Mouse (Mus musculus) gastrocnemius, adult 2 months (tissue): Measurements from ENCODE around the gene Dhrs4. TPM values are rescaled to one million over a fixed set of nuclear protein-coding genes. Genes with fewer than 3 reads are reported as not detected.

ENCODE experiments used
- DNase-seq: peaks from one replicate; pipeline ENCODE4 v3.0.0; 2022
- H3K27ac ChIP-seq: fragments of 200-600 bp; 2 replicates; pipeline ENCODE4 v1.8.1; 2022; ENCODE audit warnings: mild to moderate bottlenecking
- H3K4me3 ChIP-seq: fragments of 200-600 bp; 2 replicates; pipeline ENCODE4 v1.8.1; 2022; ENCODE audit warnings: mild to moderate bottlenecking, moderate library complexity
- CTCF ChIP-seq: fragments of 200-600 bp; IDR thresholded peaks from 2 replicates; pipeline ENCODE4 v1.8.1; 2022; ENCODE audit warnings: antibody characterized with exemption, mild to moderate bottlenecking, moderate library complexity
- intact Hi-C: fragments of 180-260 bp; cut with DNase I; formaldehyde crosslinking; loops from one replicate; pipeline ENCODE4 v1.15.1; 2025
- total RNA-seq, 2 experiments: library from RNA; stranded (reverse); gene quantifications; 2 replicates each; pipeline ENCODE4 v1.2.3; 2021

Gene Dhrs4
- total RNA-seq, 2 experiments from 2014 or later, result 28.4 to 68.7 TPM

DNA sequence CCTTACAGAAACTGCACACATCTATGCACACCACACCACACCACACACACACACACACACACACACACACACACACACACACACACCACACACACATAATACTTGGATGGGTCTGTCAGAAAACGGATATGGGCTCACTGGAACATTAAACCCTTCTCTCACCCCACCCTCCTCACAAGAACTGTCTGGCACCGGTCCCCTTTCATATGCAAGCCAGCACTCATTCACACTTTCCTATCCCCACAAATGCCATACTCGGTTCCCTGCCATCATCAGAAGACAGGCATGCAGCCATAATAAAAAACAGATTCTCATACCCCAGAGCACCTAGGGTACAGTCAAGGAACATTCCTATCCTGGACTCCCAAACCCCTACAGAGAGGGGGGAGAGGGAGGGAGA is 13.5 kb downstream of the Dhrs4 start:
- no peak for TF ChIP-seq CTCF
- no peak overlapping the region for H3K27ac ChIP-seq
- intact Hi-C loops, result loop anchor here (10.0 kb wide), 1 partner anchor 253 kb away; the partner anchor contains the start of genes Dhrs1 and Nop9
- DNase-seq, result no peak
- no peak overlapping the region for H3K4me3 ChIP-seq

- DNase-seq, result no peak
- Histone ChIP-seq H3K4me3 (no peak overlapping the region), H3K27ac (no peak overlapping the region)
- TF ChIP-seq CTCF, result no peak
- intact Hi-C loops, result loop anchor here (2.0 to 10.0 kb wide), 5 partner anchors 31 to 249 kb away; partner anchors contain the start of genes Dhrs1, Irf9 and Nop9
Measured at GRCm38 (mm10) chr14:55495509-55496240, 17.1 kb downstream of the Dhrs4 start.

DNA sequence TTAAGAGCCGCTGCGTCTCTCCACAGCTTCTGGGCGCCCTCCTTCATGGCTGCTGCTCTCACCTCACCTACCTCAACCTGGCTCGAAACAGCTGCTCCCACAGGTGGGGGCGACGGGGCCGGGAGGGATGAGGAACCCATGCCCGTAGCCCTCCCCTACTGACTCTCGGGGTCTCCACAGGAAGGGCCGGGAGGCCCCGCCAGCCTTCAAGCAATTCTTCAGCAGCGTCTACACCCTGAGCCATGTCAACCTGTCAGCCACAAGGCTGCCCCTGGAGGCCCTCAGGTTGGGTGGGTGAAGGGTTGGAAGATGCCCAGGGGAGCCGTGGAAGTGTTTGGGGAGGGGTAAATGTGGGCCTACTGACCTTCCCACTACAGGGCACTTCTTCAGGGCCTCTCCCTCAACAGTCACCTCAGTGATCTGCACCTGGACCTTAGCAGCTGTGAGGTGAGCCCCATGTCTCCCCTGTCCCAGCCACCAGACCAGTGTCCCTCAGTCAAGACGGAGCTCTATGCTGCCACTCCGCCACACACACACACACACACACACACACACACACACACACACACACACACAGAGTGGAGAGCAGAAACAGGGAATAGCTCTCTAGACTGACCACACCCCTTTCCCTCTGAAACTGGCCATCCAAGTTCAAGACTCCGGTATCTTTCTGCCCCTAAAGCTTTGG is 18.3 kb downstream of the Dhrs4 start:
- no peak overlapping the region for H3K4me3 ChIP-seq
- no peak for DNase-seq
- intact Hi-C loops, result loop anchor here (2.0 to 10.0 kb wide), 5 partner anchors 30 to 248 kb away; partner anchors contain the start of genes Dhrs1, Irf9 and Nop9
- no peak for TF ChIP-seq CTCF
- no peak overlapping the region for H3K27ac ChIP-seq

DNA sequence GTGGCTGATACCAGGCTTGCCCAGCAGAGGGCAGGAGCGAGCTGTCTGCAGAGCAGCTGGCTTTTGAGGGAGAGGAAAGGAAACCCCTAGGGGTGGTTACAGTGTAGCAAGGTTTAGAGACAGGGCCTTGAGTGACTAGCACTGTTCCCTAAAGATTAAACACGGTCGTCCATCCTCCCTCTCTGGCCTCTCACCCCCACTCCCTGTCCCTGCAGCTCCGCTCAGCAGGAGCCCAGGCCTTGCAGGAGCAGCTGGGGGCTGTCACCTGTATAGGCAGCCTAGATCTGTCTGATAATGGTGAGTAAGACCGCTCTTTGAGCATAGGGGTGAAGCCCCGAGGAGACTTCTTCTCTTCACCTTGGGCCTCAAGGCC is 18.9 kb downstream of the Dhrs4 start:
- DNase-seq, result peak; percentile 87
- H3K27ac ChIP-seq, result no peak overlapping the region
- H3K4me3 ChIP-seq, result no peak overlapping the region; the same call in 1 of the 2 replicates
- TF ChIP-seq CTCF, result peak; percentile 97
- intact Hi-C loops, result loop anchor here (2.0 to 10.0 kb wide), 5 partner anchors 29 to 247 kb away; partner anchors contain the start of genes Dhrs1, Irf9 and Nop9

DNA sequence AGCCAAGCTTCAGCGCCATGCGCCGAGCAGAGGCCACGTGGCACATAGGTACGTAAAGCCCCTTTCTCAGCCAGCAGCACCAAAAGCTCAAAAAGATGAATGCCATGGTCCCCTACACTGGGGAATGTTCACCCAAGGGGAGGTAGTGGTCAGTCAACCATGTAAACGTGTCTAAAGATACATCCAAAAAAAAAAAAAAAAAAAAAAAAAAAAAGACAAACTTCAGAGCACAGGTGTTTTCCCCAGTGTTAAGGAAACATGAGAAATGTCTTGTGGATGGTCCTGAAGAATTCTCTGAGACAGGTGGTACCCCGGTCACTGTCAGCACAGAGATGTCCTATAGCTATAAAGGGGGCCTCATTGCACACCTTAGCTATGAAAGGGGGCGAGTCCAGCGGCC is 27.1 kb downstream of the Dhrs4 start:
- no peak for TF ChIP-seq CTCF
- intact Hi-C loops, result no loop called here
- Histone ChIP-seq H3K27ac (no peak overlapping the region), H3K4me3 (no peak overlapping the region)
- DNase-seq, result no peak

DNA sequence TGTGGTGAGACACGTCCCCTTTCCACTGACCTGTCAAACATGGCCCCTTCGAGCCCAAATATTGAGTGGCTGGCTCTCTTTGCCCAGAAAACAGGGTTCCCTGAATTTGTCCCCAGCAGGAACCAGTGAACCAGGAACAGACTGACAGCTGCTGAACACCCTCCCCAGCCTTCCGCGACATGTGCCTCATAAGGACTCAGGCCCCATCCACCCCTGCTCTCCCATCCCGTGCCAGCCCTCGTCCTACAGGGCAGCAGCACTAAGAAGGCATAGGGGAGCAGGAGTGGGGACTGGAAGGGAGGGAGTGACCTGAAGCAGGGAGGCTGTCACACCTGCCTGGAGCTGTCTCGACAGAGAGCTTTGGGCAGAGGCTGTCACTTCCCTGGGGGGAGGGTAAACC is 29.2 kb downstream of the Dhrs4 start:
- TF ChIP-seq CTCF, result no peak
- no peak for DNase-seq
- intact Hi-C loops, result no loop called here
- Histone ChIP-seq H3K4me3 (no peak overlapping the region), H3K27ac (no peak overlapping the region)

DNA sequence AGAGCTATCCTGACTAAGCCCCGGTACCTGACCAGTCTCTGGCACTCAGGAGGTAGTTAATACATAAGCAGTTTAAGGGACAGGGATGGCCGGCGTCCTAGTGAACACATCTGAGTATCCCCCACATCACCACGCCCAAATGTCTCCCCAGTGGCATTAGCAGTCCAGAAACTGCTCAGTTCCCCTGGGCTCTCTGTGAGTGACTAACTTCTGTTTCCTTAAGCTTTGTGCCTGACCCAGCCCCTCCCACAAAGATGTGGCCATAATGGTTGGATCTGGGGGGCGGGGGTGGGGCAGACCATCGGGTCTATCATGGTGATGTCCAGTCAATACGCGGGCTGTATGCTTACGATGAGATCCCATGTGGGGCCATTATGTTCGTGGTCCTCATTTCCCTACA is 31.0 kb downstream of the Dhrs4 start:
- Histone ChIP-seq H3K27ac (no peak overlapping the region), H3K4me3 (no peak overlapping the region)
- TF ChIP-seq CTCF, result no peak
- DNase-seq, result no peak
- intact Hi-C loops, result no loop called here

GRCm38 (mm10) chr14:55510125-55510731 is 31.7 kb downstream of the Dhrs4 start, which contains the start of gene Cpne6:
Gene Cpne6 (plus strand): TSS chr14:55510445.
- no peak for TF ChIP-seq CTCF
- H3K4me3 ChIP-seq, result no peak within 1 kb of the TSS
- no peak for DNase-seq
- H3K27ac ChIP-seq, result no peak within 1 kb of the TSS
- intact Hi-C loops, result no loop called here

GRCm38 (mm10) chr14:55511037-55511436 is 32.5 kb downstream of the Dhrs4 start:
- no peak overlapping the region for H3K4me3 ChIP-seq
- no peak for DNase-seq
- intact Hi-C loops, result no loop called here
- no peak for TF ChIP-seq CTCF
- no peak overlapping the region for H3K27ac ChIP-seq

- no peak for TF ChIP-seq CTCF
- Histone ChIP-seq H3K27ac (no peak overlapping the region), H3K4me3 (no peak overlapping the region)
- intact Hi-C loops, result no loop called here
- no peak for DNase-seq
Measured at GRCm38 (mm10) chr14:55513927-55514326, 35.4 kb downstream of the Dhrs4 start.

- no peak for DNase-seq
- intact Hi-C loops, result no loop called here
- no peak for TF ChIP-seq CTCF
- Histone ChIP-seq H3K27ac (no peak overlapping the region), H3K4me3 (no peak overlapping the region)
Measured at GRCm38 (mm10) chr14:55515846-55516245, 37.3 kb downstream of the Dhrs4 start.

- TF ChIP-seq CTCF, result no peak
- no peak for DNase-seq
- H3K27ac ChIP-seq, result no peak overlapping the region
- intact Hi-C loops, result no loop called here
- H3K4me3 ChIP-seq, result no peak overlapping the region
Measured at GRCm38 (mm10) chr14:55518897-55519296, 40.3 kb downstream of the Dhrs4 start.

GRCm38 (mm10) chr14:55519604-55520003 is 41.0 kb downstream of the Dhrs4 start:
- H3K4me3 ChIP-seq, result no peak overlapping the region
- no peak for TF ChIP-seq CTCF
- intact Hi-C loops, result no loop called here
- H3K27ac ChIP-seq, result no peak overlapping the region
- no peak for DNase-seq
